Mouse (Mus musculus) ES-CJ7 (cell line): ENCODE results near the gene Tmem213.

Experiments used
- DNase-seq: peaks from one replicate; pipeline ENCODE4 v3.0.0; 2011; ENCODE audit warnings: low read depth, low spot score

The Tmem213 gene

GRCm38 (mm10) chr6:38152305-38152704 lies 43.2 kb downstream of the Tmem213 start:
- DNase-seq, result no peak

GRCm38 (mm10) chr6:38156204-38156603 lies 47.1 kb downstream of the Tmem213 start:
- no peak for DNase-seq

- DNase-seq, result peak; percentile 34
Measured at GRCm38 (mm10) chr6:38157925-38158324, 48.9 kb downstream of the Tmem213 start.

GRCm38 (mm10) chr6:38159576-38159975 lies 50.5 kb downstream of the Tmem213 start:
- no peak for DNase-seq

- peak; percentile 75 for DNase-seq
Measured at GRCm38 (mm10) chr6:38160102-38160501, 51.0 kb downstream of the Tmem213 start.

GRCm38 (mm10) chr6:38160556-38160955 lies 51.5 kb downstream of the Tmem213 start:
- DNase-seq, result no peak

- DNase-seq, result no peak
Measured at GRCm38 (mm10) chr6:38162825-38163504, 53.9 kb downstream of the Tmem213 start.

- DNase-seq, result no peak
Measured at GRCm38 (mm10) chr6:38164705-38165104, 55.6 kb downstream of the Tmem213 start.

GRCm38 (mm10) chr6:38165385-38165784 lies 56.3 kb downstream of the Tmem213 start:
- no peak for DNase-seq
